Mouse (Mus musculus) stomach, embryonic 16.5 days (tissue): Measurements from ENCODE around the gene Slc52a3. TPM values are rescaled to one million over a fixed set of nuclear protein-coding genes. Genes with fewer than 3 reads are reported as not detected.

Experiments used
- microRNA counts: library from miRNA; unstranded; fragments of <30 nt; microRNA quantifications from one replicate; lab custom pipeline; 2016
- microRNA-seq: library from miRNA; unstranded; fragments of <30 nt; microRNA quantifications from one replicate; pipeline ENCODE4, GENCODE M21; 2016
- polyA plus RNA-seq: library from polyadenylated mRNA; unstranded; fragments of >200 nt; fragmentation: Nextera tagmentation; extraction: Ambion mirVana; gene quantifications from 2 replicates; pipeline ENCODE4 v1.2.1, GENCODE M21; 2015

Slc52a3 gene
- polyA plus RNA-seq, 1 experiment from 2014 or later = 13.9 TPM

MicroRNAs encoded within 50 kb of the gene (microRNA counts, 519-probe panel; counts per million panel counts)
- microRNA mmu-miR-1953 (lab: Ali Mortazavi, UCI) = 500 counts per million, percentile 2 among the panel's probes with 10 or more counts

Small RNAs within 50 kb of the gene (microRNA-seq; reads per million reads assigned to microRNA genes)
- 1.8 reads per million, percentile 5 among the genes with 10 or more reads in this experiment for gene Mir1953

Other genes with a start within 250 kb of the Slc52a3 start
- 0.09 TPM in 1 of 2 replicates, not detected in the other for gene Rspo4, start 153.6 kb upstream of the Slc52a3 start, polyA plus RNA-seq
- 0.46 and 0.81 TPM in 2 replicates for gene Angpt4, start 85.3 kb upstream of the Slc52a3 start, polyA plus RNA-seq
- gene Fam110a, start 16.3 kb upstream of the Slc52a3 start, polyA plus RNA-seq = 31.2 and 32.7 TPM in 2 replicates
- gene Scrt2, start 85.0 kb downstream of the Slc52a3 start, polyA plus RNA-seq = 0.06 TPM in 1 of 2 replicates, not detected in the other
- 13.8 and 14.4 TPM in 2 replicates for gene Srxn1, start 109.0 kb downstream of the Slc52a3 start, polyA plus RNA-seq
- 3.0 and 5.7 TPM in 2 replicates for gene Tcf15, start 147.1 kb downstream of the Slc52a3 start, polyA plus RNA-seq
- 74.1 and 78.3 TPM in 2 replicates for gene Csnk2a1, start 230.3 kb downstream of the Slc52a3 start, polyA plus RNA-seq